Mouse (Mus musculus): Measurements from ENCODE around the gene Sash1. TPM values are rescaled to one million over a fixed set of nuclear protein-coding genes. Genes with fewer than 3 reads are reported as not detected.
"Not testable (repeated sequence)": the region's sequence is repeated elsewhere in the genome, so short reads cannot be mapped to it uniquely, and the experiment has no call there.

Gene Sash1
- polyA plus RNA-seq, 1 experiment from 2014 or later = 2.8 TPM

DNA sequence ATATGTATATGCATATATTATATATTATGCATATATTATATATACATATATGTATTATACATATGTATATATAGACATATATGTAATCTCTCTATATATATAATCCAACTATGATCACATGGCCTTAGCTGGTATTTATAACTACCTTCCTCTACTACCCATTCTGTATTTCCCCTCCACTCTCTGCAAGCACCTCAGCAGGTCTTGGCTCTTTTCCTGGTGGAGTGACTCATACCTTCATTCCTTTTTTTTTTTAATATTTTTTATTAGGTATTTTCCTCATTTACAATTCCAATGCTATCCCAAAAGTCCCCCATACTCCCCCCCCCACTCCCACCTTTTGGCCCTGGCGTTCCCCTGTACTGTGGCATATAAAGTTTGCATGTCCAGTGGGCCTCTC is 189.2 kb downstream of the Sash1 start:
- WGBS = 100% methylated on average over 1 of the region's 1 CpGs
- H3K27me3 ChIP-seq (replicated peaks; ENCODE audit: control insufficient read depth, insufficient read depth, low read length); H3K27ac ChIP-seq (ENCODE audit: low read length); H3K4me3 ChIP-seq (ENCODE audit: low read length); H3K4me1 ChIP-seq (ENCODE audit: control insufficient read depth, insufficient read depth, low read length); H3K9me3 ChIP-seq (ENCODE audit: control insufficient read depth, low read length); H3K36me3 ChIP-seq (ENCODE audit: control insufficient read depth, insufficient read depth, low read length); ATAC-seq; H3K4me2 ChIP-seq (ENCODE audit: low read depth, low read length); H3K9ac ChIP-seq (ENCODE audit: low read depth, low read length): not testable (repeated sequence)

DNA sequence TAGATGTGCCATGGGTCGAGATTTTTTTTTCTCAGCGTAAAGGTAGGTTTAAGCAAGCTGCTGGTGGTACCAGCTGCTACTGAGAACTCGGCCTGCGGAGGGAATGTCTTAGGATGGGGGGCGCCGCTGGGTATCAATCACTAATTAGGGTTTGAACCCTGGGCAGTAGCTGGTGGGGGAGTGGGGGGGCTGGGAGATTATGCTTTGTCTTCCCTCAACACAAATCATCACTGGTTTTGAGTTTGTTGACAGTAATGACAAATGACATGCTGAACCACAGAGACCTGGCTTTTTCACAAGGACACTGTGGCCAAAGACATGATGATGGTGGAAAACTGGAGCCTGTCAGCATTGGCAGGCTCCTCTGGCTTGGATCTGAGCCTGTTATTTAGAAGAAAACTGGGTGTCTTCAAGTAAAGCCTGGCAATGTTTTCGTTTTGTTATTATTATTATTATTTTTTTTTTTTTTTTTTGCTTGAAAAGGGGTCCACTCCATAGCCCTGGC is 191.8 kb downstream of the Sash1 start:
- no peaks in the 10 kb centered on the region for H3K36me3 ChIP-seq (ENCODE audit: control insufficient read depth, insufficient read depth, low read length)
- no peaks in the 10 kb centered on the region for H3K27me3 ChIP-seq (replicated peaks; ENCODE audit: control insufficient read depth, insufficient read depth, low read length)
- H3K27ac ChIP-seq (ENCODE audit: low read length) = no peak overlapping the region
- no peaks in the 10 kb centered on the region for H3K4me1 ChIP-seq (ENCODE audit: control insufficient read depth, insufficient read depth, low read length)
- 86% methylated on average over 7 of the region's 7 CpGs for WGBS
- no peaks in the 10 kb centered on the region for H3K9me3 ChIP-seq (ENCODE audit: control insufficient read depth, low read length)
- no peak for ATAC-seq
- no peak overlapping the region for H3K4me2 ChIP-seq (ENCODE audit: low read depth, low read length)
- no peak overlapping the region for H3K9ac ChIP-seq (ENCODE audit: low read depth, low read length)
- no peak overlapping the region for H3K4me3 ChIP-seq (ENCODE audit: low read length)

DNA sequence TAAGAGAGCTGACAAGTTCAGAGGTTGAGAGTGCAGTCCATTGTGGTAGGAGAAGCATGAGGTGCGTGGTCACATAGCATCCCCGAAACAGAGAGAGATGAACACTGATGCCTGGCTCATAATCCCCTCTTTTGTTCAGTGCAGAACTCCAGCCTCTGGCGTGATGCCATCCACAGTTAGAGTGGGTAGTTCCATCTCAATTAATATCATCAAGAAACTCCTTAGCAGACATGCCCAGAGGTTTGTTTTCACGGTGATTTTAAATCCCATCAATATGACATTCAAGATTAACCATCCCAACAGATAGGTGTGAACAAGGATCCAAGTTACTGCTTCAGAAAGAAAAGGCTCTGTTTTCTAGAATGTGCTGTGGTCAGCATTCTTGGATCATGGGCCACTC is 192.3 kb downstream of the Sash1 start:
- no peak overlapping the region for H3K4me2 ChIP-seq (ENCODE audit: low read depth, low read length)
- no peaks in the 10 kb centered on the region for H3K4me1 ChIP-seq (ENCODE audit: control insufficient read depth, insufficient read depth, low read length)
- no peak for ATAC-seq
- no peak overlapping the region for H3K4me3 ChIP-seq (ENCODE audit: low read length)
- no peak overlapping the region for H3K9ac ChIP-seq (ENCODE audit: low read depth, low read length)
- no peaks in the 10 kb centered on the region for H3K9me3 ChIP-seq (ENCODE audit: control insufficient read depth, low read length)
- 84% methylated on average over 4 of the region's 4 CpGs for WGBS
- H3K27ac ChIP-seq (ENCODE audit: low read length) = no peak overlapping the region
- no peaks in the 10 kb centered on the region for H3K36me3 ChIP-seq (ENCODE audit: control insufficient read depth, insufficient read depth, low read length)
- no peaks in the 10 kb centered on the region for H3K27me3 ChIP-seq (replicated peaks; ENCODE audit: control insufficient read depth, insufficient read depth, low read length)

DNA sequence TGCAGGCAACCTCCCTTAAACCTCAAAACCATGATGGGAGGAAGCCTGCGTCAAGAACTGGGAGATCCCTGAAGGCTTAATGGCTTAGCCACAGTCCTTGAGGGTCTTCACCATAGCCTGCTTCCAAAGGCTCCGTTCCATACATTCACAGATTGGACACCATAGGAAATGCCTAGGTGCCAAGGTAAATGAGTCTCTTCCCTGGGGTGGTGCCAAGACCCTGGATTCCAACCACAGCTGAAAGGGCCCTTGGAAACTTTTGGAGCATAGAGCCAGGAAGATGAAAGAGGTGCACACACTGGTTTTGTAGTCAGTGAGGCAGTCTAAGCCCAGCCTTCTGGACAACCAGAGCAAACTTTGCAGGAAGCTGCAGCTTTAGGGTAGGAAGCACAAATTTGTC is 193.3 kb downstream of the Sash1 start:
- no peak for ATAC-seq
- H3K4me3 ChIP-seq (ENCODE audit: low read length) = no peak overlapping the region
- no peak overlapping the region for H3K9ac ChIP-seq (ENCODE audit: low read depth, low read length)
- WGBS = 90% methylated on average over 2 of the region's 2 CpGs
- H3K27me3 ChIP-seq (replicated peaks; ENCODE audit: control insufficient read depth, insufficient read depth, low read length) = no peaks in the 10 kb centered on the region
- no peak overlapping the region for H3K4me2 ChIP-seq (ENCODE audit: low read depth, low read length)
- H3K27ac ChIP-seq (ENCODE audit: low read length) = no peak overlapping the region
- H3K9me3 ChIP-seq (ENCODE audit: control insufficient read depth, low read length) = no peaks in the 10 kb centered on the region
- no peaks in the 10 kb centered on the region for H3K4me1 ChIP-seq (ENCODE audit: control insufficient read depth, insufficient read depth, low read length)
- no peaks in the 10 kb centered on the region for H3K36me3 ChIP-seq (ENCODE audit: control insufficient read depth, insufficient read depth, low read length)

DNA sequence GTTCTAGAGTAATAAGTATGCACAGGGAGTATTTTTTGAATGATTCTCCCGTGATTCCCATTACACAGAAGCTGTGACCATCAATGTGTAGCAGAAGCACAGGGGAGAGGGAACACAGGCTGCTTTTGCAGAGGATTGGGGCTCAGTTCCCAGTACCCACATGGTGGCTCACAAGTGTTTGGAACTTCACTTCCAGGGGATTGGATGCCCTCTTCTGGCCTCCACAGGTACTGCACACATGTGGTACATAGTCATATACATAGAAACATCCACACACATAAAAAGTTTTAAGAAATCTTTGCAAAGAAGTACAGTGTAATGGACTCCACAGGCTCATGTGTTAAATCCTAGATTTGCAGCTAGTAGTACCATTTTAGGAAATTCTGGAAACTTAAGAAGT is 199.7 kb downstream of the Sash1 start:
- H3K4me3 ChIP-seq (ENCODE audit: low read length) = no peak overlapping the region
- H3K36me3 ChIP-seq (ENCODE audit: control insufficient read depth, insufficient read depth, low read length) = no peaks in the 10 kb centered on the region
- ATAC-seq = no peak
- WGBS = 87% methylated on average over 1 of the region's 1 CpGs
- H3K4me1 ChIP-seq (ENCODE audit: control insufficient read depth, insufficient read depth, low read length) = no peaks in the 10 kb centered on the region
- H3K9ac ChIP-seq (ENCODE audit: low read depth, low read length) = no peak overlapping the region
- 0 out of 2 replicates have a peak, but pooled peaks cover 4% of the 10 kb centered on the region for H3K9me3 ChIP-seq (ENCODE audit: control insufficient read depth, low read length)
- no peak overlapping the region for H3K4me2 ChIP-seq (ENCODE audit: low read depth, low read length)
- H3K27ac ChIP-seq (ENCODE audit: low read length) = no peak overlapping the region
- no peaks in the 10 kb centered on the region for H3K27me3 ChIP-seq (replicated peaks; ENCODE audit: control insufficient read depth, insufficient read depth, low read length)

DNA sequence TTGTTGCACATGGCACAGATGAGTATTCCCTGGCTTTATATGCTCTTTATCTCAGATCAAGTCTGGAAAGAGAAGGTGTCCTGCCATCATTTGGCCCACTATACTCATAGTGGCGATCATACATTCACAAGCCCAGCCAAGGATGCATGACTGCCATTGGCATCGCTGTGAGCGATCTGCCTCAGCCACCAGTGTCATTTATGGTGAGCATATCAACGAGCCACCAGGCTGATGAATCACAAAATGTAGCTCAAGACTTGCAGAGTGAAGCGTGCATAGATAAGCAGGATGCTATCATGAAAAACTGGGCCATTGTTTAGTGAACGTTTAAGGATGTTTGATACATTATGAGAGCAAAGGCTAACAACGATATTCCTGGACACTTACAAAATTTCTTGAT is 200.6 kb downstream of the Sash1 start:
- H3K4me3 ChIP-seq (ENCODE audit: low read length) = no peak overlapping the region
- no peak overlapping the region for H3K9ac ChIP-seq (ENCODE audit: low read depth, low read length)
- H3K27ac ChIP-seq (ENCODE audit: low read length) = no peak overlapping the region
- H3K4me2 ChIP-seq (ENCODE audit: low read depth, low read length) = no peak overlapping the region
- 92% methylated on average over 7 of the region's 7 CpGs for WGBS
- H3K9me3 ChIP-seq (ENCODE audit: control insufficient read depth, low read length) = 0 out of 2 replicates have a peak, but pooled peaks cover 4% of the 10 kb centered on the region
- H3K36me3 ChIP-seq (ENCODE audit: control insufficient read depth, insufficient read depth, low read length) = no peaks in the 10 kb centered on the region
- no peak for ATAC-seq
- no peaks in the 10 kb centered on the region for H3K4me1 ChIP-seq (ENCODE audit: control insufficient read depth, insufficient read depth, low read length)
- H3K27me3 ChIP-seq (replicated peaks; ENCODE audit: control insufficient read depth, insufficient read depth, low read length) = no peaks in the 10 kb centered on the region

DNA sequence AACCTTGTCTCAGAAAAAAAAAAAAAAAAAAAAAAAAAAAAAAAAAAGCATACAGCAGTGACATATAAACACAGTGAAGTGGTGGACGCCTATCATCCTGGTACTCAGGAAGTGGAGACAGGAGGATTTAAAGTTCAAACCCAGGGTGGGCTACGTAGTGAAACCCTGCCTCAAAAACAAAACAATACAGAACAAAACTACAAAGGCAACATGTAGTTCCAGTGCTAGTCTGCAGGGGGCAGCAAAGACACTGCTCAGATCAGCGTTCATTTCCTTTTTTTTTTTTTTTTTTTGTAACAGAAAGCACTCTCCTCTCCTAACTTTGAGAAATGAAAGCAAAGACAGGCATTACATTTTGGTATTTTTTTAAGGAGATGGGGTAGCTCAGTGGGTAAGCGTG is 203.0 kb downstream of the Sash1 start:
- H3K4me2 ChIP-seq (ENCODE audit: low read depth, low read length) = no peak overlapping the region
- ATAC-seq = no peak
- no peak overlapping the region for H3K27ac ChIP-seq (ENCODE audit: low read length)
- H3K9me3 ChIP-seq (ENCODE audit: control insufficient read depth, low read length) = 0 out of 2 replicates have a peak, but pooled peaks cover 4% of the 10 kb centered on the region
- no peaks in the 10 kb centered on the region for H3K27me3 ChIP-seq (replicated peaks; ENCODE audit: control insufficient read depth, insufficient read depth, low read length)
- no peak overlapping the region for H3K9ac ChIP-seq (ENCODE audit: low read depth, low read length)
- 21% methylated on average over 4 of the region's 4 CpGs for WGBS
- no peaks in the 10 kb centered on the region for H3K4me1 ChIP-seq (ENCODE audit: control insufficient read depth, insufficient read depth, low read length)
- H3K4me3 ChIP-seq (ENCODE audit: low read length) = no peak overlapping the region
- H3K36me3 ChIP-seq (ENCODE audit: control insufficient read depth, insufficient read depth, low read length) = no peaks in the 10 kb centered on the region

DNA sequence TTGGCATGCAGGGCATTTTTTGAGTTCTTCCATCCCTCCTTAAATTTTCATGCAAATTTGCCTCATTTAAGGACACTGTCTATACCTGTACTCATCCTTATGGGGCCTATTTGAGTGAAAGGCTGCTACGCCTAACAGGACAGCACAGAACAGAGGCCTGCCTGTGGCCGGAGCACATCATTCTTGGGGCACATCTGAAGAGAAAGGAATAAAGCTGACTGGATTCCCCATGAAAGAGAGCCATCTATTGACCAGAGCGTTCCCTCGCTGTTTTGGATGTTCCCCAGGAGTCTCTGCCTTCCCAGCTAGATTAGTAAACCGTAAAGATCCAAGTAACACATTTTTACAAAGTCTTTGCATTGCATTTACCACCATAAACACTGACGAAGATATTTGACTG is 203.5 kb downstream of the Sash1 start:
- Histone ChIP-seq H3K4me1 (ENCODE audit: control insufficient read depth, insufficient read depth, low read length) (no peaks in the 10 kb centered on the region), H3K27ac (ENCODE audit: low read length) (no peak overlapping the region), H3K9me3 (ENCODE audit: control insufficient read depth, low read length) (0 out of 2 replicates have a peak, but pooled peaks cover 4% of the 10 kb centered on the region), H3K9ac (ENCODE audit: low read depth, low read length) (no peak overlapping the region), H3K27me3 (replicated peaks; ENCODE audit: control insufficient read depth, insufficient read depth, low read length) (no peaks in the 10 kb centered on the region), H3K4me2 (ENCODE audit: low read depth, low read length) (no peak overlapping the region), H3K4me3 (ENCODE audit: low read length) (no peak overlapping the region), H3K36me3 (ENCODE audit: control insufficient read depth, insufficient read depth, low read length) (no peaks in the 10 kb centered on the region)
- WGBS = 75% methylated on average over 6 of the region's 6 CpGs
- ATAC-seq = no peak

DNA sequence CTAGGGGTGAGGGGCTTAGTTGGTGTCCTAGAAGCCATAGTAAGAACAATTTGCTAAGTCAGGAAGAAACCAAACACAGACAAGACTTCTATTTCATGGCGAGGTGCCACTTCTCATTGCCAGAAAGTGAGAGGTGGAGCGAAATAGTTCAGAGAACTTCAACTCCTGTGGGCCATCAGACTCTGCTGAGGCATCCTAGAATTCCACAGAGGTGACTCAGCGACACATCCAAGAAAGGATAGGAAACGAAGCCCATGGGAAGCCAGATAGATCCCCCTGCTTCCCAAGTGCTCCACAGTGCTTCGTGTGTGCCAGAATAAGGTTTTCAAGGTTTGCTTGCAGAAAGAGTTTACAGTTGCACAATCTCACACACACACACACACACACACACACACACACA is 209.1 kb downstream of the Sash1 start:
- ATAC-seq = no peak
- 72% methylated on average over 5 of the region's 5 CpGs for WGBS

More for the DNA sequence above, 209.1 kb downstream of the Sash1 start:
- H3K9me3 ChIP-seq (ENCODE audit: control insufficient read depth, low read length) = no peaks in the 10 kb centered on the region
- H3K4me1 ChIP-seq (ENCODE audit: control insufficient read depth, insufficient read depth, low read length) = no peaks in the 10 kb centered on the region
- H3K36me3 ChIP-seq (ENCODE audit: control insufficient read depth, insufficient read depth, low read length) = no peaks in the 10 kb centered on the region
- no peak overlapping the region for H3K9ac ChIP-seq (ENCODE audit: low read depth, low read length)
- H3K27me3 ChIP-seq (replicated peaks; ENCODE audit: control insufficient read depth, insufficient read depth, low read length) = no peaks in the 10 kb centered on the region
- no peak overlapping the region for H3K4me3 ChIP-seq (ENCODE audit: low read length)
- H3K27ac ChIP-seq (ENCODE audit: low read length) = no peak overlapping the region
- no peak overlapping the region for H3K4me2 ChIP-seq (ENCODE audit: low read depth, low read length)
